Mouse (Mus musculus): ENCODE data around the gene Gm21028.
"Not testable (repeated sequence)": the region's sequence is repeated elsewhere in the genome, so short reads cannot be mapped to it uniquely, and the experiment has no call there.

Gm21028 gene

DNA sequence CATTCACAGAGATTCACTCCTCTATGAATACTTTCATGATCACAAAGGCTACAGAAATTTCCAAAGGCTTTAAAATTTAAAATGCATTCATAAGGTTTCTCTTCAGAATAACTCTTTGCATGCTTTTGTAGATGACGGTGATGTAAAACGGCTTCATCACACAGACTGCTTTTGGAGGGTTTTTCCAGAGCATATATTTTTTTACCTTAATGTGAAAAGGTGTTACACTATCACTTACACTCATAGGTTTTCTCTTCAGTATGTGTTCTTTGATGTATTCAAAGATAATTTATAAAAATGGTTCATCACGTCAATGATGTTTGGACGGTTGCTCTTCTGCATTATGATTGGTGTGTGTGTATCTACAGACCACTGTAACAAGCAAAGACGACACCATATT is at the start of gene Gm21028:
Gene Gm21028, minus strand, starts transcription at position 101 of the 400 bp plus-strand sequence.
- DNase-seq (ENCODE audit: low spot score in 2 of 2) = no peak

DNA sequence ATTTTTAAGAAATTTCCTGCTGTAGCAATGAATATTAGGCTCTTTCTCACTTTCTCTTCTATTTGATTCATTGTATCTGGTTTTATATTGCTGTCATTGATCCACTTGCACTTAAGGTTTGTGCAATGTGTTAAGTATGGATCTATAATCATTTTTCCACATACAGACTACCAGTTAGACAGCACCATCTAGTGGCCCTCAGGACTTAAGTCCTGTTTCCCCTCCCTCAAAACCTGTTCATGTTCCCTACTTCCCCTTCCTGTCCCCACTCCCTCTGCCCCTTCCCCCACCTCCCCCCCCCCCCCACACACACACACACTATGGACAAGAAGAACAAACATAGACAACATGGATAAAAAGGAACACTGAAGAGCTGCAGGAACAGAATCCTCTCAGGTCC is 17.3 kb upstream of the Gm21028 start:
- not testable (repeated sequence) for DNase-seq (ENCODE audit: low spot score in 2 of 2)

DNA sequence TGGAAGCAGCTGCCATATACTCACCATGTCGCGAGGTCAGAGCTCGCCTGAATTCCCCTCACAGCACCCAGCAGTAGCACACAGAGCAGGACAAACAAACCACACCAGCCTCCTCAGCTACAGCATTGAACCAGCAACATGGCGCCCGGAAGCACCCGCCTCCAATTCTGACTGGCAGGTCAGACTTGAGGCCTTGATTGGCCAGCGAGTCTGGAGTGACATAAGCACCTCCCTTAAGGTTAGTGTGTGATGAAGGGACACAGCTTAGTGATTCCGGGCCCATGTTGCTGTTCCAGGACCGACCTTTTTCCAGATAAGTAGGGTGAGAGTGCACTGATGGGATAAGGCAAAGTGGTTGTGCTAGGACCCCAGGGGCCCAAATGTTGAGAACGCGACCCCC is 14.0 kb upstream of the Gm21028 start, which contains the start of gene Zfp977:
Gene Zfp977, minus strand, starts transcription at position 135 of the 400 bp plus-strand sequence.
- not testable (repeated sequence) for DNase-seq (ENCODE audit: low spot score in 2 of 2)

- not testable (repeated sequence) for DNase-seq (ENCODE audit: low spot score in 2 of 2)
Observed at GRCm38 (mm10) chr7:42591311-42591710, 12.9 kb upstream of the Gm21028 start.

DNA sequence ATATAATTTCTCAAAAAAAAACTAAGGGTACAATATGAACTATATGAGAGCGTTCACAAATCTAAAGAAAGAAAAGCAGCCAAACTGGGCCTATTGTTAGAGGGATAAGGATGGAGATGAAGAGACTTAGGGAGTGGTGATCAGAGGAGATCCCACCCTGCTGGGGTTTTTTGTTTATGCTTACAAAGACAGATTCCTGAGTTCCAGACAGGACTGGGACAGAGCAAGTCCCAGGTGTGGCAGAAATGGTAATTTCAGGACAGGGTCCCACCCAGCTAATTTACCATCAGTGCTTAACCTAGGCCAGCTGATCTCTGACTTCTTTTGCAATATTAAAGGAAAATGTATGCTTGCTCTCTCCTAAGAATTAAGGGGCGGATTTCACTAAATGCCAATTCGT is 26.6 kb downstream of the Gm21028 start:
- no peak for DNase-seq (ENCODE audit: low spot score in 2 of 2)
